Mouse (Mus musculus) lung, postnatal 0 days (tissue): Measurements from ENCODE around the gene Ifnar2. TPM values are rescaled to one million over a fixed set of nuclear protein-coding genes. Genes with fewer than 3 reads are reported as not detected.

Experiments used
- ATAC-seq: fragments of 200-750 bp; cut with Nextera tagmentation; 2 replicates; pipeline ENCODE4 v1.8.0; 2017; ENCODE audit warnings: moderate library complexity
- DNase-seq: peaks from one replicate; pipeline ENCODE4 v3.0.0-alpha.2; 2016; ENCODE audit warnings: low spot score
- H3K27ac ChIP-seq: fragments of 300-500 bp; sonication (generic); 2 replicates; pipeline ENCODE4 v1.5.1; 2014; ENCODE audit warnings: antibody characterized with exemption, mild to moderate bottlenecking, low read length, mixed read lengths
- H3K27me3 ChIP-seq: fragments of 300-500 bp; sonication (generic); replicated peaks from 2 replicates; pipeline ENCODE4 v1.6.1; 2014; ENCODE audit warnings: low read length, mixed read lengths; ENCODE audit not compliant: insufficient read depth
- H3K36me3 ChIP-seq: fragments of 300-500 bp; sonication (generic); 2 replicates; pipeline ENCODE4 v1.6.1; 2014; ENCODE audit warnings: low read length, mixed read lengths; ENCODE audit not compliant: insufficient read depth
- H3K4me1 ChIP-seq: fragments of 300-500 bp; sonication (generic); 2 replicates; pipeline ENCODE4 v1.6.1; 2014; ENCODE audit warnings: antibody characterized with exemption, low read depth, low read length, mixed read lengths; ENCODE audit not compliant: insufficient read depth
- H3K4me2 ChIP-seq: fragments of 300-500 bp; sonication (generic); replicated peaks from 2 replicates; pipeline ENCODE4 v1.6.1; 2014; ENCODE audit warnings: low read depth, mild to moderate bottlenecking, low read length, moderate library complexity, mixed read lengths
- H3K4me3 ChIP-seq: fragments of 300-500 bp; sonication (generic); 2 replicates; pipeline ENCODE4 v1.5.1; 2014; ENCODE audit warnings: low read depth, low read length
- H3K9ac ChIP-seq: fragments of 300-500 bp; sonication (generic); replicated peaks from 2 replicates; pipeline ENCODE4 v1.6.1; 2014; ENCODE audit warnings: low read depth, mild to moderate bottlenecking
- H3K9me3 ChIP-seq: fragments of 300-500 bp; sonication (generic); 2 replicates; pipeline ENCODE4 v1.6.1; 2016; ENCODE audit warnings: low read length, mixed read lengths
- CTCF ChIP-seq: IDR thresholded peaks from 2 replicates; pipeline ENCODE4 v1.5.1; 2016; ENCODE audit warnings: antibody characterized with exemption, mild to moderate bottlenecking
- EP300 ChIP-seq: IDR thresholded peaks from 2 replicates; pipeline ENCODE4 v1.6.1; 2016; ENCODE audit warnings: antibody characterized with exemption, mild to moderate bottlenecking, control low read depth
- WGBS: fragments of 180-500 bp; shearing (Covaris S2); extraction: QIAGEN DNeasy Blood & Tissue Kit; methylation state at CpG from one replicate; pipeline ENCODE4 v1.1.7; 2014; 5-methylcytosine and 5-hydroxymethylcytosine counted together
- polyA plus RNA-seq: library from polyadenylated mRNA; unstranded; fragments of >200 nt; fragmentation: Nextera tagmentation; extraction: Ambion mirVana; gene quantifications from 2 replicates; pipeline ENCODE4 v1.2.1, GENCODE M21; 2015

The Ifnar2 gene
- polyA plus RNA-seq, 1 experiment from 2014 or later, result 104 TPM

- Histone ChIP-seq H3K4me3 (no peak overlapping the region), H3K9ac (no peak overlapping the region), H3K36me3 (no peaks in the 10 kb centered on the region), H3K4me1 (peaks cover 6% of the 10 kb centered on the region), H3K9me3 (no peaks in the 10 kb centered on the region), H3K27ac (0 out of 2 replicates have a peak overlapping the region, but pooled peaks have one; percentile 20), H3K4me2 (no peak overlapping the region), H3K27me3 (no peaks in the 10 kb centered on the region)
- DNase-seq (no peak), ATAC-seq (no peak)
- WGBS, result 46% methylated on average over 6 of the region's 6 CpGs
- no peak for TF ChIP-seq CTCF
- TF ChIP-seq EP300, result no peak
Observed at GRCm38 (mm10) chr16:91447512-91447900, 74.9 kb downstream of the Ifnar2 start.

- TF ChIP-seq EP300 (no peak), CTCF (no peak)
- Histone ChIP-seq H3K27ac (no peak overlapping the region), H3K4me3 (no peak overlapping the region), H3K4me2 (no peak overlapping the region), H3K9ac (no peak overlapping the region), H3K36me3 (no peaks in the 10 kb centered on the region), H3K9me3 (no peaks in the 10 kb centered on the region), H3K4me1 (peaks cover 8% of the 10 kb centered on the region), H3K27me3 (no peaks in the 10 kb centered on the region)
- ATAC-seq (no peak), DNase-seq (no peak)
- 94% methylated on average over 5 of the region's 5 CpGs for WGBS
Observed at GRCm38 (mm10) chr16:91448088-91448487, 75.5 kb downstream of the Ifnar2 start.

GRCm38 (mm10) chr16:91448895-91449294 lies 76.3 kb downstream of the Ifnar2 start:
- 80% methylated on average over 7 of the region's 7 CpGs for WGBS
- no peak overlapping the region for H3K4me3 ChIP-seq
- no peaks in the 10 kb centered on the region for H3K36me3 ChIP-seq
- no peaks in the 10 kb centered on the region for H3K9me3 ChIP-seq
- peaks cover 8% of the 10 kb centered on the region for H3K4me1 ChIP-seq
- DNase-seq (no peak), ATAC-seq (no peak)
- H3K9ac ChIP-seq, result no peak overlapping the region
- H3K27ac ChIP-seq, result no peak overlapping the region
- H3K4me2 ChIP-seq, result no peak overlapping the region
- no peak for TF ChIP-seq CTCF
- no peak for TF ChIP-seq EP300
- H3K27me3 ChIP-seq, result no peaks in the 10 kb centered on the region

- no peaks in the 10 kb centered on the region for H3K36me3 ChIP-seq
- WGBS, result 67% methylated on average over 12 of the region's 12 CpGs
- H3K9me3 ChIP-seq, result no peaks in the 10 kb centered on the region
- H3K27ac ChIP-seq, result peak overlapping the region; percentile 64
- no peak overlapping the region for H3K9ac ChIP-seq
- ATAC-seq, result peak; percentile 67
- TF ChIP-seq CTCF (peak; percentile 31), EP300 (peak; percentile 36)
- H3K4me2 ChIP-seq, result no peak overlapping the region
- no peak overlapping the region for H3K4me3 ChIP-seq
- H3K4me1 ChIP-seq, result peaks cover 8% of the 10 kb centered on the region
- H3K27me3 ChIP-seq, result no peaks in the 10 kb centered on the region
- DNase-seq, result peak; percentile 78
Observed at GRCm38 (mm10) chr16:91450137-91451064, 77.8 kb downstream of the Ifnar2 start.

- peaks cover 8% of the 10 kb centered on the region for H3K4me1 ChIP-seq
- peak overlapping the region; percentile 68 for H3K27ac ChIP-seq
- H3K36me3 ChIP-seq, result no peaks in the 10 kb centered on the region
- DNase-seq (no peak), ATAC-seq (no peak)
- no peak for TF ChIP-seq EP300
- no peak for TF ChIP-seq CTCF
- no peaks in the 10 kb centered on the region for H3K9me3 ChIP-seq
- no peak overlapping the region for H3K9ac ChIP-seq
- no peak overlapping the region for H3K4me3 ChIP-seq
- no peak overlapping the region for H3K4me2 ChIP-seq
- no peaks in the 10 kb centered on the region for H3K27me3 ChIP-seq
- 57% methylated on average over 2 of the region's 2 CpGs for WGBS
Observed at GRCm38 (mm10) chr16:91451949-91452348, 79.4 kb downstream of the Ifnar2 start.

GRCm38 (mm10) chr16:91452363-91452896 lies 79.8 kb downstream of the Ifnar2 start:
- Histone ChIP-seq H3K4me3 (no peak overlapping the region), H3K9me3 (no peaks in the 10 kb centered on the region), H3K4me1 (peaks cover 8% of the 10 kb centered on the region), H3K27me3 (no peaks in the 10 kb centered on the region), H3K36me3 (no peaks in the 10 kb centered on the region), H3K27ac (peak overlapping the region; percentile 68), H3K4me2 (no peak overlapping the region), H3K9ac (no peak overlapping the region)
- peak; percentile 92 for DNase-seq
- peak; percentile 90 for ATAC-seq
- TF ChIP-seq CTCF, result peak; percentile 42
- TF ChIP-seq EP300, result peak; percentile 92
- 7% methylated on average over 6 of the region's 6 CpGs for WGBS

Other genes starting within 250 kb of the Ifnar2 start
- gene Olig2, start 147.3 kb upstream of the Ifnar2 start, polyA plus RNA-seq, result not detected in 2 replicates
- gene Olig1, start 103.0 kb upstream of the Ifnar2 start, polyA plus RNA-seq, result not detected in 2 replicates
- 0.45 TPM in 1 of 2 replicates, not detected in the other for gene Gm21970, start 18.9 kb downstream of the Ifnar2 start, polyA plus RNA-seq
- gene Il10rb, start 33.4 kb downstream of the Ifnar2 start, polyA plus RNA-seq, result 90.5 and 106 TPM in 2 replicates
- 40.3 and 44.9 TPM in 2 replicates for gene Ifnar1, start 112.5 kb downstream of the Ifnar2 start, polyA plus RNA-seq
- gene Ifngr2, start 174.3 kb downstream of the Ifnar2 start, polyA plus RNA-seq, result 64.4 and 78.1 TPM in 2 replicates
- gene Tmem50b, start 225.0 kb downstream of the Ifnar2 start, polyA plus RNA-seq, result 160 and 169 TPM in 2 replicates
- 6.1 and 6.2 TPM in 2 replicates for gene Dnajc28, start 246.2 kb downstream of the Ifnar2 start, polyA plus RNA-seq